Mouse (Mus musculus): ENCODE data around the gene Cdipt.

GRCm38 (mm10) chr7:126982054-126982453 lies 6.3 kb downstream of the Cdipt start:
- no peak for TF ChIP-seq TAL1 (IDR thresholded peaks at IDR 0.05; ENCODE audit: low read length)
- TF ChIP-seq GATA1 (IDR thresholded peaks at IDR 0.05; ENCODE audit: low read length), result no peak
